Mouse (Mus musculus): ENCODE results near the gene Slc17a6.

Gene Slc17a6

GRCm38 (mm10) chr7:51621694-51622145 is at the start of gene Slc17a6:
Gene Slc17a6, plus strand, starts transcription at chr7:51622006.
- no peak for DNase-seq

- DNase-seq = no peak
Measured at GRCm38 (mm10) chr7:51600021-51600420, 21.8 kb upstream of the Slc17a6 start.

- no peak for DNase-seq
Measured at GRCm38 (mm10) chr7:51603741-51604140, 18.1 kb upstream of the Slc17a6 start.

GRCm38 (mm10) chr7:51614404-51614803 is 7.4 kb upstream of the Slc17a6 start:
- no peak for DNase-seq

GRCm38 (mm10) chr7:51617941-51618340 is 3.9 kb upstream of the Slc17a6 start:
- no peak for DNase-seq

GRCm38 (mm10) chr7:51618412-51618811 is 3.4 kb upstream of the Slc17a6 start:
- no peak for DNase-seq

- DNase-seq = no peak
Measured at GRCm38 (mm10) chr7:51619977-51620376, 1.8 kb upstream of the Slc17a6 start.

- DNase-seq = no peak
Measured at GRCm38 (mm10) chr7:51622196-51622595, 390 bp downstream of the Slc17a6 start.

GRCm38 (mm10) chr7:51622666-51623065 is 860 bp downstream of the Slc17a6 start:
- DNase-seq = no peak

GRCm38 (mm10) chr7:51624336-51624897 is 2.6 kb downstream of the Slc17a6 start:
- no peak for DNase-seq

GRCm38 (mm10) chr7:51625161-51625560 is 3.4 kb downstream of the Slc17a6 start:
- no peak for DNase-seq

GRCm38 (mm10) chr7:51625591-51626255 is 3.9 kb downstream of the Slc17a6 start:
- DNase-seq = no peak

- DNase-seq = no peak
Measured at GRCm38 (mm10) chr7:51626451-51627000, 4.7 kb downstream of the Slc17a6 start.

- DNase-seq = no peak
Measured at GRCm38 (mm10) chr7:51627001-51627631, 5.3 kb downstream of the Slc17a6 start.

GRCm38 (mm10) chr7:51627666-51628065 is 5.9 kb downstream of the Slc17a6 start:
- DNase-seq = no peak

GRCm38 (mm10) chr7:51628349-51628748 is 6.5 kb downstream of the Slc17a6 start:
- DNase-seq = no peak

GRCm38 (mm10) chr7:51629206-51629605 is 7.4 kb downstream of the Slc17a6 start:
- DNase-seq = no peak

- DNase-seq = no peak
Measured at GRCm38 (mm10) chr7:51631171-51631570, 9.4 kb downstream of the Slc17a6 start.

- DNase-seq = no peak
Measured at GRCm38 (mm10) chr7:51632543-51633229, 10.9 kb downstream of the Slc17a6 start.

- no peak for DNase-seq
Measured at GRCm38 (mm10) chr7:51633230-51633844, 11.5 kb downstream of the Slc17a6 start.

- no peak for DNase-seq
Measured at GRCm38 (mm10) chr7:51657152-51657551, 35.3 kb downstream of the Slc17a6 start.

- DNase-seq = no peak
Measured at GRCm38 (mm10) chr7:51662441-51662840, 40.6 kb downstream of the Slc17a6 start.
